Mouse (Mus musculus) ovary, postnatal 14 days (tissue): ENCODE data around the gene Ssh2.

Experiments
- DNase-seq: peaks from one replicate; pipeline ENCODE4 v3.0.0; 2022; ENCODE audit warnings: low spot score

Gene Ssh2

DNA sequence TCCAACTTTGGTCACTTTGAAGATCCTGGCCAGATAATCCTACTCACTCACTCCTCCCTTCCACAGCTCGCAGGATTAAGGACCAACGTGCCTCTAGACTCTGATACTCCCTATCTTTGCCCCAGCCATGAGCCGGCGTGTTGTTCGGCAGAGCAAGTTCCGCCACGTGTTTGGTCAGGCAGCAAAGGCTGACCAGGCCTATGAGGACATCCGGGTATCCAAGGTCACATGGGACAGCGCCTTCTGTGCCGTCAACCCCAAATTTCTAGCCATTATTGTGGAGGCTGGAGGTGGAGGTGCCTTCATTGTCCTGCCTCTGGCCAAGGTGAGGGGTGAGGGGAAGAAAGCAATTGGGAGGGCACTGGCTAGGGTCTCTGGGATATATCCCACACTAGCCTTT, 247.7 kb downstream of the Ssh2 start:
- no peak for DNase-seq

DNA sequence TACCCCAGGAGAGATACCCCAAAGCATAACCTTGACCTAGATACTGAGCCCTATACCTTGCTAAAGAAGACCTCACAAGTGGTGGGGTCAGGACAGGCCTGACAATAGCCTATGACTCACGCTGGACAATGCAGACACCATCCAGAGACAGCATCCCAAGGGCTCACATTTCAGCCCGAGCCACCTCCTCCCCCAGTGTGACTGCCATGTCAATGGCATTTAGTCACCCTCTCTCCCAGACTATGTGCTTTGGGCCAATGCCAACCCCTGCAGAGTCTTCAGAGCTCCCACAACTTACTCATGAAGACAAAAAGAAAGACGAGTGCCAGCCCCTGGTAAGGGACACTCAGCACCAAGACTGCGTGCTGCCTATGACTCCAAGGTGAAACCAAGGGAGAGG, 248.6 kb downstream of the Ssh2 start:
- DNase-seq = no peak

DNA sequence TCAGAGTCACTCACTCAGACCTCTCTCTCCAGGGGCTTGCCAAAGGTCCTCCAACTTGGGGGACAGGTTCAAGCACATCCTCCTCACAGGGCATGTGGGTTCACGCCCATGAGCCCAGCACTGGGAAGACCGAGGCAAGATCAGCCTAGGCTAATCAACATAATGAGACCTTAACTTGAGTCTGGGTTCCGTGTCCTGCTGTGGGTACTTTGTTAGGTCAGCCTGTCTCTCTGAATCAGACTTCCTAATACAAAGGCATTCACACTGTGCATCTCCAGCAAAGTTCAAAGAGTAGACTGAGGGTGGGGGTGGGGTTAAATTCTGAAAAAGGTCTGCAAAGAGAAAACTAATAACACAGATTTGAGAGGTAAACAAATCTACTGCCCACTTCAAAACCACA, 249.0 kb downstream of the Ssh2 start:
- DNase-seq = no peak

DNA sequence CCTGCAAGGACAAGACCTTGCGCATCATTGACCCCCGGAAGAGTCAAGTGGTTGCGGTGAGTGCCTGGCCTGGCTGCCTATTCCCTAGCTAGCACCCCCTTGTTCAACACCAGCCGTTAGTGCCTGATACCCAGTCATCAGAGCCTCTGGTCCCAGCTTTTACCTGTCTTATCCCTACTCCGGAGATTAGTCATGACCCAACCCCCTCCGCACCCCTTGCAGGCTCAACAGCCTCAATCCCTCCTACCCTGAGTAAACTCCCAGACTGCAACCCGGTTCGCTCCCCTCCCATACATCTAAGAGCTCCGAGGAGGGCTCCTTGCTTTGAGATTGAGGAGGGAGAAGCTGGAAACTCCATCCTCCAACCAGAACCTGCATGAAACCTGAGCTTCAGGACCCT, 250.5 kb downstream of the Ssh2 start:
- no peak for DNase-seq

DNA sequence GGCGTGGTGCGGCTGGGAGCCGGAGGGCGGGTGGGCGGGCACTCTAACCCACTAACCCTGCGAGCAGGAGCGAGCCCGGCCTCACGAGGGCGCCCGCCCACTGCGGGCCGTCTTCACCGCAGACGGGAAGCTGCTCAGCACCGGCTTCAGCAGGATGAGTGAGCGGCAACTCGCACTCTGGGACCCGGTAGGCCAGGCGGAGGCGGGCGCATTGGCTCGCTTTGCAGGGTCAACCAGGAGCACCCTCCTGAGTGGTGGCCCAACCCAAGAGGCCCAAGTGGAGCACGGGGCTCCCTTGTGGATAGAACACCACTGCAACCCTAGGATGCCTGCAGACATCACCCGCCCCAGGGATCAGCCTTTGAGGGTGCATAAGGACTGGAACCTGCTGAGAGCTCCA, 251.1 kb downstream of the Ssh2 start:
- peak; percentile 49 for DNase-seq

DNA sequence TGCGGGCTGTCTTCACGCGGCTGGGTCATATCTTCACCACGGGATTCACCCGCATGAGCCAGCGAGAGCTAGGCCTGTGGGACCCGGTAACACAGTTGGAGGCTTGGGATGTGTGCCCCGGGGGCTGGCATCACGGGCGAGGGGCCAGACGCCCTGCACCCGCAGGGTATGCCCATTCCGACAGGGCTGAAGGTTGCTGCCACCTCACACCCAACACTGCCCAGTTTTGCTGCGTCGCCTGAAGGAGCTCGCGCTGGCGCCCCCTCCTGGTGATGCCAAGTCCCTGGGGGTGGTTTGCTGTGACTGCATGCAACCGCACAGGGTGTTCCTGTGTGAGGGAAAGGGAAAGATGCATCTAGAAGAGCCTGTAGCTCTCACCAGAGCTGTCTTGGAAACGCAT, 251.7 kb downstream of the Ssh2 start:
- peak; percentile 61 for DNase-seq

DNA sequence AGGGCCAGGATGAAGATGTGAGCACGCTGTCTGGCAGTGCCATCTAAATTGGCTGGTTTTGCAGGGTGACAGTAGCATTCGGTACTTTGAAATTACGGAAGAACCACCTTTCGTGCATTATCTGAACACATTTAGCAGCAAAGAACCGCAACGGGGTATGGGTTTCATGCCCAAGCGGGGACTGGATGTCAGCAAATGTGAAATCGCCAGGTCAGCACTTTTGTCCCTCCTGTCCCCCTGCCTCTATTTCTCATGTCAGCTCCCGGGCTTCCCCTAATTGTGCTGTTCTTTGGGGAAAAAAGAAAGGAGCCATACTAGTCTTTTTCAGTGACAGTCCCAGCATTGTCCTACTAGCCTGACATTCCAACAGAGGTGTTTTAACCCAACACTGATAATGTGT, 252.3 kb downstream of the Ssh2 start:
- no peak for DNase-seq

DNA sequence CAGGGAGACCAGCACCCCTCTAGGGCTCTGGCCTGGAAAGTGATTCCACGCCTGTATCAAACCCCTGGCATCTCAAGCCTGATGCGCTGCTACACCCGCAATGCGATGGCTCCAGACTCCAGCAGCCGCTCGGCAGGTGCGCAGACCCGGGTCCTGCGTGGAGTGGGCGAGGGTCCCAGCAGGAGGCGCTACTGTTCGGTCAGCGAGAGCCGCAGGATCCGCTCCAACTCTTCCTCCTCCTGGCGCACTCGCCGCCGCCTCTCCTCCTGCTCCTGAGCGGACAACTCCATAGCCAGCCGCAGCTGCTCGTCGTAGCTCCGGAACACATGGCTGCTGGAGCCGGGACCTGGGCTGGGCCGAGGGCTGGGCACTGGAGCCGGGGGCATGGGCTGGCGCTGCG, 255.3 kb downstream of the Ssh2 start:
- DNase-seq = no peak

DNA sequence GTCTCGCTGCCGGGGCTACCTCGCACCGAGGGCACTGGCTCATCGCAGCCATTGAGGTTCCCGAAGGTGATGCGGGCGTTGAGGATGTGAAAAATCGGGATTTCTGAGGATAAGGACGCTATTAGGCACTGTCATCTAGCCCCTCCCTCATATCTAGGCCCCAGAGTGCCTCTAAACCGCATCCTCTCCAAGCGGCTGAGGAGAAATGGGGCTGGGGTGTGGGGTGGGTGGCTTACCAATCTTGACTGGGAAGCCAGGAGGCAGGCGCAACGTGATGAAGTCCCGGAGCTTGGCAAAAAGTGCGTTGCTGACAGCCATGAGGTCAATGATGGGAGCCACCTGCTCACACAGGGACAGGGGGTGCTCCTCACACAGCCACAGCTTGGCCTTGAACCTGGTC, 256.7 kb downstream of the Ssh2 start:
- DNase-seq = no peak

DNA sequence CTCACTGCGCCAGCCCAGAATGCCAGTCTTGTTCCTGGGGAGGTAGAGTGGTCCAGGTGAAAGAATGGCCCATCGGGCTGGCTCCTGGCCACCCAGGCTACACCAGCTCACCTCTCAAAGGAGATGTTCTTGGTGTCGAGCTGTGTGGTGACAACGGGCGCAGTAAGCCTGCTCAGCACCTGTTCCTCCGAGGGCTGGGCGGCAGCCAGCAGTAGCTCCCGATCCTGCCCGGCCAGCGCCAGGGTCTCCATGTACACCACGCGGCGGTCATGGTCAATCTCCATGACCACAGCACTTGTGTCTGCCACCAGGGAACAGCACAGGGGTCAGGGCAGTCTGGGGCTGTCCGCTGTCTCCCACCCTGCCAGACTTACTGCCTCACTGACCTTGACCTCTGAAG, 260.1 kb downstream of the Ssh2 start:
- no peak for DNase-seq

DNA sequence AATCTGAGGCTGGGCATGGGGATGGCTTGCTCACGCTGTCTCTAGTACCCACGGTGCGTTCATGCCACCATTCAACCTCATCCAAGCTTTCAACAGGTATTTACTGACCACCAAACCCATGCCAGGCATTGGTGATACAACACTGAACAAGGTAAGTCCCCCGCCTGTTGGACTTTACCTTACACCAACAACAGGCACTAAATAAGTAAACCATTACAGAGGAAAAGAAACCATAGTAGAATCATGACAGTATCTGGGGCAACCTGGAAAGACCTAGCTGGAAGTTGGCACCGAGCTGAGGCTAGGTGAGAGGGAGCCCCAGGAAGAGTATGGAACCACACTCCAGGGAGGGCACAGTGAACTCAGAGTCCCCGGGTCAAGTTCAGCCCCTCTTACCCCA, 260.8 kb downstream of the Ssh2 start:
- no peak for DNase-seq

DNA sequence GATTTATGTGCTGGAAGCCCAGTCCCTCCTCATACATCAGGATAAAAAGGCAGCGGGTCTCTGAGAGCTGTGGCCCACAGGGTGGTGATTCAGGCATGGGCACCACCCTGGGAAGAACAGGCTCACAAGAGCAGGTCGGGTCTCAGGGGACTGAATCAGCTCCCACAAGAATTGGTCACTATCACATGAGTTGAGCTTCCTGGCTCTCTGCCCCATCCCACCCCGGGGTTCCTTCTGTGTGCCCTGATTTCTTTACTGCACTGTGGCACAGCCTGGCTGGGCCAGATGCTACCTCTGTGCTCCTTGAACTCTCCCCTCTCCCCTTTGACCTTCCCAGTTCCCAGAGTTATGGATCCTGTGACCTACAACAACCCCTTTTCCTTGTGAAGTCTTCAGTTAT, 267.0 kb downstream of the Ssh2 start:
- DNase-seq = no peak

DNA sequence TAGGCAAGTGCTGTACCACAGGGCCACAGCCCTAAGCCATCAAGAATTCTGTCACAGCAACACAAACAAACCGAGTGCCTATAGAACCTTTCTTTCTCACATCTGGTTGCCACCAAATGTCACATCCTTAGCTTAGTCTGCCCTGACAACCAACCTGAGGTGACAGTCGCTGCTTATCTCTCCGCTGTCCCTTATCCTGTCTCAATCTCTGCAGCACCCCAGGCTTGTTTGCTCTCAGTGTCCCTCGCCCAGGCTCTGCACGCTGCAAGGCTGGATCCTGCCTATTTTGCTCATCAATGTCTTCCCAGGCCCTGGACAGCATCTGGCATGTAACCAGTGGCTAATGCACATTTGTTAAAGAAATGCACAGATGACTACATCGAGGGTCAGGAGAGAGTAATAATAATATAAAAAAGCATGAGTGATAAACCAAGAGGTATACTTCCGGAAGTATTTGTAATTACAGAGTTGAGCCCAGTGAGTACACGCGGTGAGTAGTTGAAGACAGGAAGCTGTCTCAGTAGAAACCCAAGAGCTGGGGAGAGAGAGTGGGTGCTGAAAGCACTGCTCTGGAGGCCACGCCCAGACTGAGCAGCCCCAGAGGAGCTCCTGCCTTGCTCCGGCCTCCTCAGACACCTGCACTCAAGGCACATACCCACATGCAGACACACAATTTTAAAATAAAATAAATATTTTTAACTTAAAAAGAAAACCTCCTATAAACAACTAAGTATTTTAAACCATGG, 267.6 kb downstream of the Ssh2 start:
- DNase-seq = no peak

DNA sequence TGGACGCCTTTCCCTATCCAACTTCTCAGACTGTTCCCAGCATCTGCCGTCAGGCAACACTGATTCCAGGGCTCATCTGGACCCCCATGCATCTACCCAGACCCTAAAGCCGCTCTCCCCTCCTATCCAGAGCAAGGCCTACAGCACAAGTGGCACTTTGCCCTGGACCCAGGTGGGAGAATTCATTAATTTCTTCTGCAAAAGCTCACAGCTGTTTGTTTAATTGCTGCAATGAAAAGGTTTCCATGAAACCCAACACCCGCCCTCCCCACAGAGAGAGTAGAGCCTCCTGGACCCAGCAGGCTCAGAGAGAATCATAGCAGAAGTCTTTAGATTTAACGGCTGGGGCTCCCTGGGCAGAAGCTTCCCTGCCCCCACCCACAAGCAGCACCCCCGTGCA, 269.1 kb downstream of the Ssh2 start:
- DNase-seq = no peak

DNA sequence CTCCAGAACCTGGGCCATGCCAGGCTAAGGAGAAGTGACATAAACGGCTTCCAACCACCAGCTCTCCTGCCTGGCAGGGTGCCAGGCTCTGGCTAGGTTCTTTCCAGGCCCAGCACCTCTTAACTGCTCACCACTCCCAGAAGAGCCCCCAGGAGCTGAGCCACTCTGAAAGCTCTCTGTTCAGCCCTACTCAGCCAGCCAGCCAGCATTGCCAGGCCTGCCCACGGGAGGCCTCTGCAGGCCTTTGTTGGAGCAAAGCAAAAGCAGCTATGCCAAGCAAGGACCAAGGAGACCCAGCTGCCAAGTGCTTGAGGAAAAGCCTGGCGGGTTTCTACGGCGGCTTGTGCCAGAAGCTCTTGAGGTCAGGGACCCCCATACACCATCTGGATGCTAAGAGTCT, 270.7 kb downstream of the Ssh2 start:
- DNase-seq = no peak

DNA sequence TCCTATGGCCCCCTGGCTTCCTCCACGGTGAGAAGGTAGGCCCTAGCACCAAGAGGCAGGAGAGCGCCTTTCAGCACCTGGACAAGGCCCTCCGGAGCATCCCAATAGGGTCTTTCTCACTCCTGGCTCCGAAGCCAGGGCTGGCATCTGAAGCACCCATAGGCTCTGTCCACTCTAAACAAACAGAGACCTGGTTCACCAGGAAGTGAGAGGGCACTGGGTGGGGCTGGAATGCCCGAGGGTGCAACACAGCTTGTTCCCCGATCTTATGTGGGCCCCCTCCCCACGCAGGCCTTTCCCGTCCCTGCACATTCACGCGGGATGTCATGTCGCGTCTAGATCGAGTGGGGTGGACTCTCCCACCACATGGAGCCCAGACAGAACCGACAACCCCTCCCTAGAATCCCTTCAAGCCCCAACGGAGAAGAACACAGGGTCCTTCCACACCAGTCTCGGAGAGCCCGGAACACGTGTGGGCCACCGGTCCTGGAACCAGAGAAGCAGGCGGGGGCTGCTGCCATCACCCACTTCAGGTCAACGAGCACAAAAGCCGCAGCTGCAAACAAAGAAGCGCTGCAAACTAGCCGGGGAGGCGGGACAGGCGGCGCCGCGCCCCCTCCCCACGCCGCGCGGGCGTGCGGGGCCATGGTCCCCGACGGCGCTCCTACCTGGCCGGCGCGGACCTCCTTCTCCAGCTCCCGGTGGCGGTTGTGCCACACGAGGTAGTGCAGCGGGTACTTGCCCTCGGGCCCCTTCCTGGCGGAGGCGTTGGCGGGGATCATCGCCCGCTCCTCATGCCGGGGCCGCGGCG, 272.9 kb downstream of the Ssh2 start:
- DNase-seq = no peak

DNA sequence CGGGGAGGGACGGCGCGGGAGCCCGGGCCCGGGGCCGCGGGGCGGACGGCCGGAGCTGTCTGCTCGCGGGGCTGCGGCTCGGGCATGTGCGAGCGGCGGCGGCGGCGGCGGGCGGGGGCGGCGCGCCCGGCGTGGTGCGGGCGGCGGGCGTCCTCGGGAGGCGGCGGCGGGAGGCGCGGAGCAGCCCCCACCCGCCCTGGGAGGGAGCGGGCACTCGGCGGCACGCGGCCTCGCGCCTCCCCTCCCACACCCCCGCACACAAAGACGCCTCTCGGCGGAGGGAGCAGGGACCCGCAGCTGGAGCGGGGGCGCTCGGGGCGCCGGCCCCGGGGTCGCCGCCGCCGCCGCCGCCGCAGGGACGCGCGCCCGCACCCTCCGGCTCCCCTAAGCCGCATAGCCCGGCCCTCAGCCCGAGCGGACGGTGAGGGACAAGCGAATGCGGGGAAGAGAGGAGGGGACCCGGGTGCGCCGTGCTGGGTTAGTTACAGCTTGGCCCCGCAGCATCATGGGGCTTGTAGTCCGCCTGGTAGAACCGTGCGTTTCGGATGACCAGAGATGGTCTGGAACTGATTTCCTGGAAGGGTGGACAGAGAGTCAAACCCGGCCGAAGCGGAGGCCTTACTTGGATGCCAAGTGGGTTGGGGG, 273.6 kb downstream of the Ssh2 start, which contains the start of gene Ankrd13b:
Gene Ankrd13b, minus strand, starts transcription at position 88 of the 645 bp plus-strand sequence.
- no peak for DNase-seq

DNA sequence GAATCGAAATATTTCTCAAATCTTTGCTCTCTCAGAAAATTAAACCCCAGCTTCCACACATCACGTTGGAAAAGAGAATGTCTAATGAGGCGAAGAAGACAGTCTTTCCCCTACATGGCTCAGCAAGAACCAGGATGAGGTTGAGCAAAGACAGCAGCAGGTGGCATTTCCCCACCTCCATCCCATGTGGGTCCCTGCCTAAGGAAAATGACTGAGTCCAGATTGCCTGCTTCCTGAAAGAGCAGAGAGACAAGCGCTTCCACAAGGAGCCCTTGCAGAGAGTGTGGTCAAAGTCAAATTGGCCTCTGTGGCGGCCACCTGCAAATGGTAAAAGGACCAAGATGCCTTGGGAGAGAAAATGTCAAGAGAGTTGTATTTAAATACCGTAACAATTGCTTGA, 274.4 kb downstream of the Ssh2 start:
- DNase-seq = no peak

DNA sequence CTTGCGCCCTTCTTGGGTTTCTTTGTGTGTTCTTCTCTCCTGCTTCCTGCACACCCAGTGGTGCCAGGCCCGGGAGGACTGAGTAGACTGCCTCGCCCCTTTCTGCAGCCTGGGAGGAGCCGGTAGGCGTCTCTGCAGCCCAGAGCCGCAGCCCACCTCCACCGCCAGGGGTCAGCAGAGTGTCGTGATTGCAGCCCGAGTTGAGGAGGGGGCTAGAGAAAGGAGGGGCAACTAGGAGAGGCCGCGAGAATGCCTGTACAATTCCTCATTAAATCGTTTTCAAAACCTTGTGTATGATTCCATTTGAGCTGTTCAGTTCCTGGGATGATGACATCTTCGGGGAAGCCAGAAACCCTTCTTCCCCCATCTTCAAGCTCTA, 275.0 kb downstream of the Ssh2 start:
- DNase-seq = peak; percentile 93

DNA sequence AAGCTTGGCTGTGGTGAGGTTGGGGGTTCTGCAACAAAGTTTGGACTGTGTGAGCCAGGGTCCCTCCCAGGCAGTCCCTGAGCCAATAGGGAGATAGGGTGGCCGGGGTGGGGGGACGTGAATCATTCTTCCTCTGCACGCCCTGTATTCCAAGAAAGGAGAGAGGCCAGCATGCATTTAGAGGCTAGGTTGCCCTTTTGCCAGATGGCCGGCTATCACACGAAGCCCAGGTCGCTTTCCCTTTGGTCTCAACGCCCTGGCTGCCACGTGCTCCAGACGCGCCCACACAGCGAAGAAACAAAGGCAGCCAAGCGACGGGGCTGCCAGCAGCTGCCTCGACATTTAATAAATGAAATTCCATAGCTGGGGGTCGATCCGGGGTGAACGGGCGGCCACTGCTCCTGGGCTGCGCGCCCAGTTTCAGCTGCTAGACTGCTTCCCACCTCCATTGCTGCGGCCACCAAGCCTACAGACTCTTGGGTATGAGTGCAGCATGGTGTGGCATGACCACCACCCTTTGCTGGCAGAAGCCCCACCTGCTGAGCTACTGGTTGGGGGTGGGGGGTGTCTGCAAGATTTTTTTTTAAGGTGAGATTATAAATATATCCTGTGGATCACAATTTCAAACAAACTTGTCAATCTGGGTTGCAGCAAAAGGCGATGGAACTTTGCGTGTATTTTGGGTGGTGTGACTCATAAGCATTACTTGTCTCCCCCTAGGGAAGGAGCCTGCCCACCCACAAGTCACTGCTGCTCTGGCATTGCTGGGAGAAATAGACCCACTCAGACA, 275.6 kb downstream of the Ssh2 start:
- DNase-seq = no peak

DNA sequence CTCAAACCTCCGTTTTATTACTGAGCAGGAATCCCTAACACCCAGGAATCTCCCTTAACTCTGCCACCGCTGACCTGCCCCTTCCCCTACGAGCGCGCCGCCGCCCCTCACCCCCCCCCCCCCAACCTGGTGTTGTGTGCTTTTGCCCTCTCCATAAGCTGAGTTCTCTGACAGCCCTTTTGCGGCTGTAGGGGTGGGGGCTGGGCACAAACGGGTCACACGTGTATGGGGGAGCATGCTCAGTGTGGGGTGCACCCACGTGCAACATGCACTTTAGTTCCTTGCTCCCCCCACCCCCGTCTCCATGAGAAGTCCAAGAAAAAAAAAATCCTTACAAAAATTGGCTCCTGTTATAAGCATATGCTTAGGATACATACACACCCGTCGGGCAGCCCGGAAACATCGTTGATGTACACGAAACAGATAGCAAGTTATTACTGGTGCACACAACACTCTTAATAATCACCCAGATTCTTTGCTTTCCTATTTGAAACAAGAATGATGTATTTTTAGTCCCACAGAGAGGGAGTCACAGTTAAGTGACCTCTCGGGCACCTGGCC, 276.3 kb downstream of the Ssh2 start:
- DNase-seq = no peak

DNA sequence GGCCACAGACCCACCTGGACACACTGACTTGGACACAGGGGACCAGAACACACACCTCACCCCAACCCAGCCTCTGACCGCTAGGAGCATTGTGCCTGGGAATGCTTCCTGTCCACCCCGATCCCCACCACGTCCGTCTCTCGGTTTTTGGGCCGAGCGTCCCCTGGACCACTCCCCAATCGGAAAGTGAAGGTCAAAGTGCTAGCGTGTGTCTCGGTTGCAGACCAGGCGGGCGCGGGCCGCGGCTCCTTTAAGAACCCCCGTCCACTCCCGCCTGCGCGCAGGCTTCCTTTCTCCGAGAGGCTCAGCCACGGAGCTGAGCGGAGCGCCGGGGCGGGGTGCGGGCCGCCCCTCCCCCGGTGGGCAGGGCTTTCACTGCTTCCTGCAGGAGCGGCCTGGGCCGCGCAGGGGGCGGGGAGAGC, 276.8 kb downstream of the Ssh2 start:
- peak; percentile 87 for DNase-seq
